Mouse (Mus musculus) kidney, adult 18-20 months (tissue): ENCODE measurements around the gene Kbtbd4.
"Not testable (repeated sequence)": the region's sequence is repeated elsewhere in the genome, so short reads cannot be mapped to it uniquely, and the experiment has no call there.

Experiments
- DNase-seq: peaks from one replicate; pipeline ENCODE4 v3.0.0; 2021

Gene Kbtbd4

GRCm38 (mm10) chr2:90904076-90904855, at the start of gene Kbtbd4, which contains the start of gene Ndufs3:
Gene Kbtbd4, plus strand, starts transcription at chr2:90904740.
Gene Ndufs3, minus strand, starts transcription at chr2:90904827.
- DNase-seq, result peak; percentile 92

DNA sequence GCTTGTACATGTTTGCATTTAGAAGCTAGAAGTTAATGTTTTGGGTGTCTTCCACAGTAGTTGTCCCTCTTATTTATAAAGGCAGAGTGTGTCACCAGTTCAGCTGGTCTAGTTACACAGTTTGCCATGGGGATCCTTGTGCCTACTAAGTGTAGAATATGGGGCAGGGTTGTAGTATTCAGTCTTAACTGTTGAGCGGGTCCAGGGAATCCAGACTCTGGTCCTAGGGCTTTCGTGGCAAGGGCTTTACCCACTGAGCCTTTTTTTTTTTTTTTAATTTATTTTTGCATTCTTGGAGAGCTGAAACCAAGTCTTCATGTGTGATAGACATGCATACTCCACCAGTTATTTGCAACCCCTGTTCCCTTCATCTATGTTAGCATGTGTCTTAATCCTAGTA, 43.1 kb upstream of the Kbtbd4 start:
- DNase-seq, result no peak

DNA sequence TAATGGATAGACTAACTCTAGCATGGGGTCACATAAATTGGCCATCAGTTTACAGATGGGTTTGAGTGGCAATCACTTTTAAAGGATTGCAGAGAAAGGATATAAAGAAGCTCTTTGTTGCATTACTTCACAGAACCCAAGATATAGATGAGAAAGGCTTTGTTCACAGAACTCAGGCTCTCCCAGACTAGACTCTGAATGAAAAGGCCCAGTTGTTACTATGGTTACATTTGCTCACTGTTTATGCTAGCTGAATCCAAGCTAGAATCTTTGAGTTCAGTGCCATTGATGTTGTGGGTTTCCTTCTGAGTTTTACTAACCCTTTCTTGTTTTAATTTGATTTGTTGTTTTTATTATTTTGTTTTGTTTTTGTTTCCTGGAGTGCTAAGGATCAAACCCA, 40.4 kb upstream of the Kbtbd4 start:
- no peak for DNase-seq

DNA sequence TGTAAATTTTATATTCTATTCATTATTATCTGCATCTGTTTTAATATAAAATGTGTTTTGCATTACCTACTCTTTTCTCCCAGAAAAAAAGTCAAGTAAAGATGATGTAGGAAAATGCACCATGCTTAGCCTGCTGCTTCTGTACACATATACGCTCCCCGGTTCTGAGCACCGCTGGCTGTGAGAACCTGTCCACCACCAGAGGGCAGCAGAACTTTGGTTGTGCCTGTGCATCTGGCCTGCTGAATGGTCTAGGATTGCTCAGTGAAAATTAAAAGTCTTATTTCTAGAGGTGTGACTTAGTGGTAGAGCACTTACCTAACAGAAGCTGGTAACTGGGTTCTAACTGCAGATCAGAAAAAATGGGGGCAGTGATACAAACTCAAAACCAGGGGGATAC, 38.0 kb upstream of the Kbtbd4 start:
- DNase-seq, result peak; percentile 81

DNA sequence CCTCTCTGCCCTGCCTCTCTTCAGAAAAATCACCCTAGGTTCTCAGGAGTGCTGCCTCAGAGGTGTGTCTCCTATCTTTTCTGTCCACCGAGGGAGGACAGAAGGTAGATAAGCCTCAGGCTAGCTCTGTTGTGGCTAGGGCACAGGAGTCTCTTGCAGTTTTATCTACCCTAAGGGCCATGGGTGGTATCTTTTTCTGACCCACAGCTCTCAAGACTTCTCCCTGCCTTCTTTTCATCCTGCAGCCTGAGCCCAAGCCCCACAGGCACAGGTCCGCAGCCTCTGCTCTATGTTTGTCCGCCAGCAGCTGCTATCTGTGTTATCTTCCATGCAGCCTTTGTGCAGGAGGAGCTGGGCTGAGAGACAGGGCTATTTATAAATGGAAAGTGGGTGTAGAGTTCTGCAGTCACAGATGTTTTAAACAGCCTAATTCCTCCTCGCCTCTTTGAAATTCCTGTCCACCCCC, 34.4 kb upstream of the Kbtbd4 start:
- no peak for DNase-seq

GRCm38 (mm10) chr2:90871180-90871961, 33.2 kb upstream of the Kbtbd4 start:
- DNase-seq, result no peak

DNA sequence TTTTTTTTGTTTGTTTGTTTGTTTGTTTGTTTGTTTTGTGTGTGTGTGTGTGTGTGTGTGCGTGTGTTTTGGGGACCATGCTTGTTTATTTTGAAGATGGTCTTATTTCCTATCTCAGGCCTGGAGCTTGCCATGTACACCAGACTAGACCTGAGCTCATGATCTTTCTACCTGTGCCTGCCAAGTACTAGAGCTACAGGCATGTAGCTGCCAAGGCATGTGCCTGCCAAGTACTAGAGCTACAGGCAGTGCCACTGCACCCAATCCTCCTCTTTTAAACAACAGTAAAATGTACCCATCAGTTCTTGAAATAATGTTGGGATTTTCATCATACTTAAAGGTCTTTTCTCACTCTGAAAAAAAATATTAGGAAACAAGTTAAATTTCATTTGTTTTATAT, 30.5 kb upstream of the Kbtbd4 start:
- DNase-seq, result no peak

GRCm38 (mm10) chr2:90875239-90875638, 29.3 kb upstream of the Kbtbd4 start:
- DNase-seq, result no peak

DNA sequence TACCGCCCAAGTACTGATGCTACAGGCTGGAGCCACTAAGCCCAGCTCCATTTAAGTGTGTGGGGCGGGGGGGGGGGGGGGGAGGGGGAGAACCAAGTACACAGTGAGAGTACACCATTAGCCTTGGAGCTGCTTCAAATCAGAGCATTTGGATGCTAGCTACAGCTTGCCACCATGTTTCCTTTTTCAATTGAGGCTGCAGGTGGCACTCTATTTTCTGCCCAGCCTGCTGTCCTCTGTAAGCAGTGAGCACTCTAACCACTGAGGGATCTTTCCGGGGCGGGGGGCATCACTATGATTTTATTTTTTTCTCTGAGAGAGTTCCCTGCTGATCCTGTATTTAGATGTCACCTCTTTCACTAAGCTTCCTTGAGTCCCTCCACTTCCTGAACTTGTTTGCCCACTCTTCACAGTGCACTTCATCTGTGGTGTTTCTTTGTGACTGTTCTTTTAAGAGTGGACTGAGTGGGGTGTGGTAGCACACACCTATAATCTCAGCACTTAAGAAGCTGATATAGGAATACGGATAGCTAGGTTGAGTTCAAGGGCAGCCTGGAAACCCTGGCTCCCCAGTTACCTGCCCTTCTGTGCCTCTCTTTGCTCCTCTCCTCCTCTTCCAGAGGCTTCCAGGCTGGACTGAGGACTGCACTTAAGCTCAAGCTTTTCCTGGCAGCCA, 26.8 kb upstream of the Kbtbd4 start:
- DNase-seq, result no peak

DNA sequence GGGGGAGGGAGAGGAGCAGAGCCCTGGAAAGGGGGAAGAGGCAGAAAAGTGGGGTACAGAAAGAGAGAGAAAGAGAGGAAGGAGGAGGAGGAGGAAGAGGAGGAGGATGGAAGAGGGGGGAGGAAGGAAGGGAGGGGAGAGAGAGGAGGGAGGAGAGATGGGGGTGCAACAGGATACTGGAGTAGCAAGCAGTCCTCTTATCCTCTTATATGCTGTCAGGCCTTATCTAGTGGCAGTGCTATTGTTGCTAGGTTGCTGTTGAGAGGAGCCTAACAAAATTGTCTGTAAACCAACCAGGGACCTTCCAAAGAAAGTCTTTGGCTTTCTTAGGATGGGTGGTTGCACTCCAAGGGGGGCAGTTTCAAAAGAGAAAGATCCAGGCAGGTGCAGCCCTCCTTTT, 25.1 kb upstream of the Kbtbd4 start:
- DNase-seq, result no peak

DNA sequence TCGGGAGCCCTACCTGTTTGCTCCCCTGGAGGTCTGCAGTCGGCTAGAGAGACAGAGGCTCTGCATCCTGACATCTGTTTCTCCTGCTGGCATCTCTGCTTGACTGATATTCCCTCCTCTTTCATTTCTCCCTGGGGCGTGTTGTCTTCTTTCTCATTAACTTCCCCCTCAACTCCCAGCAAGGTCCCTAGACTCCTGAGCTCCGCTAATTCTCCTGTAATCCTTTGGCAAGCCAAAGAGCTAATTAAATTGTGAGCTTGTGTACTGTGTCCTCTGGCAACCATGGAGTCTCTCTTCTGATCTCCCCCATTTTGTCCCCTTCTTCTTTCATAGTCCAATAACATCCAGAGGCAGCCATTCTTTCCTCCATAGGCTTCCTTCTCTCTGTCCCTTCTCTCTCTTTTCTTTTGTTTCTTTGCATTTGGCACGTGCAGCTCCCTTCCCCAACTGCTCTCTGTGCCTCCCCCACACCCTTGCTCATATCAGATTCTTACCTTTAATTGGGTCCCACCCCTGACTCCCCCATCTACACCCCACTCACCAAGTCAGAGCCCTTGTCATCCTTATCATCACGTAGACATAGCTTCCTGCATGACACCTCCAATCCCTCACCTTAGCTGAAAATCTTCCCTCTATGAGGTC, 24.3 kb upstream of the Kbtbd4 start:
- no peak for DNase-seq

DNA sequence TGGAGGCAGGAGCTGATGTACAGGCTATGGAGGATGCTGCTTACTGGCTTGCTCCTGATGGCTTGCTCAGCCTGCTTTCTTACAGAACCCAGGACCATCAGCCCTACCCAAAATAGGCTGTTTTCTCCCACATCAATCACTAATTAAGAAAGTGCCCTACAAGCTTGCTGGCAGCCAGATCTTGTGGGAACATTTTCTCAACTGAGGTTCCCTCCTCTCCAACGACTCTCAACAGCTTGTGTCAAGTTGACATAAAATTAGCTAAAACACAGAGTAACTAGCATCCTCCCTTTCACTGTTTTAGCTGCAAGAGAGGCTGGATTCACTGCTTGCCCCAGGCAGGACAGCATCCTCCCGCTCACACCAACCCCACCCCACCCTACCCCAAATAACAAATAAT, 22.7 kb upstream of the Kbtbd4 start:
- DNase-seq, result no peak

DNA sequence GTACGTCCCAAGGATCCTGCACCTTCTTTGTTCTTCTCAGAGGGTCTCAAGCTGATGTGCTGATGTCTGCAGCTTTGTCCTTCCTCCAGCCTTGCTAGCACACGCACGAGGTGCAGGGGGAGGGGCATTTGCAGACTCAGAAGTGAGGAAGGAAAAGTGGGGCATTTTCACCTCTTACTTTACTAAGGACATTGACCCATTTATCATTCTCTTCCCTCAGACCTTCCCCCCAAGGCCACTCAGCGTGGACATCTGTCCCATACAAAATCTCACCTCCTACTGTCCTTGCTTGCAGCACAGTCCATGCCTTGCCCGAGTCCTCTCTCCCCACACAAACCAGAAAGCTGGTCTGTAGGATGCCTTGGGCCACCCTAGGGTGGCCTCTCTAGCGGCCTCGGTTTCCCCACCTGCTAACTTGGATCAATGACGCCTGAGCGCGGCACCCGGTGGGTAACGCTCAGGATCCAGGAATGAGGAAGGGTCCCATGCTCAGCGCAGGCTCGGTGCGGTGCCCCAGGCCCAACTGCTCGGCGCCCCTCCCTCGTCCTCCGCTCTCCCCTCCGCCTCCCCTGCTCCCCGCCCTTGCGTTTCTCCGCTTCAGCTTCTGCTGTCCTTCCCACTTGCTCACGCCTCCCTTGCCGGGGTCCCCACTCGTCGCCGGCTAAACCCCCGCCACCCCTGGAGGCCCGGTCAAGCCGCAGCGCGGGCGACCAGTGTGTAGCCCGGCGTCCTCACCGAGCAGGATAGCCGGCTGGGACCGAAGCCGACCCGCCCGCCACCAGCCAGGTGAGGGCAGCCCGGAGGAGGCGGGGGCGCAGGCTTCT, 19.1 kb upstream of the Kbtbd4 start, which contains the start of gene C1qtnf4:
Gene C1qtnf4 (plus strand): TSS at position 643 of the 824 bp plus-strand sequence.
- DNase-seq, result peak; percentile 21

- DNase-seq, result no peak
These were observed 18.1 kb upstream of the Kbtbd4 start for GRCm38 (mm10) chr2:90886436-90886835.

GRCm38 (mm10) chr2:90887627-90888026, 16.9 kb upstream of the Kbtbd4 start:
- no peak for DNase-seq

DNA sequence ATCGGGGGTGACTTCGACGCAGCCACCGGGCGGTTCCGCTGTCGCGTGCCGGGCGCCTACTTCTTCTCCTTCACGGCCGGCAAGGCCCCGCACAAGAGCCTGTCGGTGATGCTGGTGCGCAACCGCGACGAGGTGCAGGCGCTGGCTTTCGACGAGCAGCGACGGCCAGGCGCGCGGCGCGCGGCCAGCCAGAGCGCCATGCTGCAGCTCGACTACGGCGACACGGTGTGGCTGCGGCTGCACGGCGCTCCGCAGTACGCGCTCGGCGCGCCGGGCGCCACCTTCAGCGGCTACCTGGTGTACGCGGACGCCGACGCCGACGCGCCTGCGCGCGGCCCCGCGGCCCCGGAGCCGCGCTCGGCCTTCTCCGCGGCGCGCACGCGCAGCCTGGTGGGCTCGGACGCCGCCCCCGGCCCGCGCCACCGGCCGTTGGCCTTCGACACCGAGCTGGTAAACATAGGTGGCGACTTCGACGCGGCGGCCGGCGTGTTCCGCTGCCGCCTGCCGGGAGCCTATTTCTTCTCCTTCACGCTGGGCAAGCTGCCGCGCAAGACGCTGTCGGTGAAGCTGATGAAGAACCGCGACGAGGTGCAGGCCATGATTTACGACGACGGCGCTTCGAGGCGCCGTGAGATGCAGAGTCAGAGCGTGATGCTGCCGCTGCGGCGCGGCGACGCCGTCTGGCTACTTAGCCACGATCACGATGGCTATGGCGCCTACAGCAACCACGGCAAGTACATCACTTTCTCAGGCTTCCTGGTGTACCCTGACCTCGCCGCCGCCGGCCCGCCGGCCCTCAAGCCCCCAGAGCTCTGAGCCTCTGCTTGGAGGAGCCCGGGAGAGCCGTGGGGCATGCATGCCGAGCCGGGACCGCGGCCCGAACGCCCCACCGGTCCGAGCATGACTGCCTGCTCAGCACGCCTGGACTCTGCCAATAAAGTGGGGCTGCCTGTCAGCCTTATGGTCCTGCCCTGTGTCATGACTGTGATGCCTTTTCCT, 14.7 kb upstream of the Kbtbd4 start:
- DNase-seq, result peak; percentile 58

GRCm38 (mm10) chr2:90893673-90894298, 10.8 kb upstream of the Kbtbd4 start:
- no peak for DNase-seq

- DNase-seq, result not testable (repeated sequence)
These were observed 10.3 kb upstream of the Kbtbd4 start for GRCm38 (mm10) chr2:90894299-90894677.

GRCm38 (mm10) chr2:90903398-90903797, 1.1 kb upstream of the Kbtbd4 start:
- no peak for DNase-seq

- no peak for DNase-seq
These were observed 300 bp downstream of the Kbtbd4 start for GRCm38 (mm10) chr2:90904856-90905224.
